Mouse (Mus musculus) kidney, embryonic 15.5 days (tissue): ENCODE results near the gene Flywch1. TPM values are rescaled to one million over a fixed set of nuclear protein-coding genes. Genes with fewer than 3 reads are reported as not detected.

Source experiments
- ATAC-seq: fragments of 200-750 bp; cut with Nextera tagmentation; replicated peaks from 2 replicates; pipeline ENCODE4 v1.8.0; 2017; ENCODE audit warnings: moderate TSS enrichment; ENCODE audit not compliant: low FRiP score
- H3K27ac ChIP-seq: fragments of 300-500 bp; sonication (generic); 2 replicates; pipeline ENCODE4 v1.5.1; 2015; ENCODE audit warnings: mild to moderate bottlenecking, inconsistent platforms
- H3K27me3 ChIP-seq: fragments of 300-500 bp; sonication (generic); 2 replicates; pipeline ENCODE4 v1.6.1; 2015; ENCODE audit warnings: inconsistent platforms
- H3K36me3 ChIP-seq: fragments of 300-500 bp; sonication (generic); 2 replicates; pipeline ENCODE4 v1.6.1; 2015; ENCODE audit warnings: inconsistent platforms
- H3K4me1 ChIP-seq: fragments of 300-500 bp; sonication (generic); 2 replicates; pipeline ENCODE4 v1.6.1; 2015; ENCODE audit warnings: inconsistent platforms
- H3K4me2 ChIP-seq: fragments of 300-500 bp; sonication (generic); 2 replicates; pipeline ENCODE4 v1.6.1; 2015; ENCODE audit warnings: moderate library complexity, mild to moderate bottlenecking, inconsistent platforms
- H3K4me3 ChIP-seq: fragments of 300-500 bp; sonication (generic); replicated peaks from 2 replicates; pipeline ENCODE4 v1.5.1; 2015; ENCODE audit warnings: mild to moderate bottlenecking, inconsistent platforms
- H3K9ac ChIP-seq: fragments of 300-500 bp; sonication (generic); 2 replicates; pipeline ENCODE4 v1.6.1; 2015; ENCODE audit warnings: mild to moderate bottlenecking, inconsistent platforms
- H3K9me3 ChIP-seq: fragments of 300-500 bp; sonication (generic); replicated peaks from 2 replicates; pipeline ENCODE4 v1.6.1; 2016; ENCODE audit warnings: inconsistent platforms
- WGBS: fragments of 180-500 bp; shearing (Covaris S2); methylation state at CpG from one replicate; pipeline ENCODE4 v1.1.7; 2015; ENCODE audit warnings: mixed read lengths; 5-methylcytosine and 5-hydroxymethylcytosine counted together
- polyA plus RNA-seq: library from polyadenylated mRNA; unstranded; fragments of >200 nt; fragmentation: Nextera tagmentation; extraction: Ambion mirVana; gene quantifications from 2 replicates; pipeline ENCODE4 v1.2.1, GENCODE M21; 2015

Gene Flywch1
- polyA plus RNA-seq: 89.5 and 91.0 TPM in 2 replicates

DNA sequence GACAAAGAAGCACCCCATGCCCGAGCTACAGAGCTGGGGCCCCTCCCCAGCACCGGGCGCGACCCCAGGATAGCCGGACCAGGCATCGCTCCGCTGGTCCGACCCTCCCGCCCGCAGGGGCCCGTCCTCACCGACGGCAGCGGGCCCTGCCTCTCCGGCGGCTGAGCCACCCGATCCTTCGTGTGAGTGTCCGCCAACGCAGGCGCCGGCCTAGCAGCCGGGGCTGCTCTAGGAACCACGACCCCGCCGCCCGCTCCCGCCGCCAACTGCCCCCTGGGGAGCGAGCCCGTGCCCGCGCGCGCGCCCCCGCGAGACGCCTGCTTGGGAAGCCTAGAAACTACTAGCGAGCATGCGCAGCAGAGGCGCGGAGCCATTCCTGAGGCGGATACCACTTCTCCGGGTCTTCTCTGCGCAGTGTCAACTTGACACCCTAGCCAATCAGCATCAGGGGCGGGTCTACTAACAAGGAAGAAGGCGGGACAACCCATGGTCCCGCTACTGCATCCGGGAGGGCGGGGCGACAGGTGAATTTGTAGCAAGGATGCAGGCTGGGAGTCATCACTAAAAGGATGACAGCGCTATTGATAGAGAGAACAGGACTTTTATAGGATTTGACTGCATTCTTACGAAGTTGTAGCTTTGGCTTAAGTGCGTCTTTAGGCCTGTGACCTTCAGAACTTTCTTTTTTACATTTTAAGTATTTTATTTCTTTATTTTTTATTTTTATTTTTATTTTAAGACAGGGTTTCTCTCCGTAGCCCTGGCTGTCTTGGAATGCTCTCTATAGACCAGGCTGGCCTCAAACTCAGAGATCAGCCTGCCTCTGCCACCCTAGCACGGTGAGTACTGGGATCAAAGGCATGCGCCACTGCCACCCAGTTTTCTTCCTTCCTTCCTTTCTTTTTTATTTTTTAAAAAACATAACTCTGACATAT, at the start of gene Flywch1:
Flywch1 (minus strand) TSS at position 319 of the 935 bp plus-strand sequence.
- peak; percentile 97 for ATAC-seq
- peak within 1 kb of the TSS; percentile 75 for H3K4me2 ChIP-seq

DNA sequence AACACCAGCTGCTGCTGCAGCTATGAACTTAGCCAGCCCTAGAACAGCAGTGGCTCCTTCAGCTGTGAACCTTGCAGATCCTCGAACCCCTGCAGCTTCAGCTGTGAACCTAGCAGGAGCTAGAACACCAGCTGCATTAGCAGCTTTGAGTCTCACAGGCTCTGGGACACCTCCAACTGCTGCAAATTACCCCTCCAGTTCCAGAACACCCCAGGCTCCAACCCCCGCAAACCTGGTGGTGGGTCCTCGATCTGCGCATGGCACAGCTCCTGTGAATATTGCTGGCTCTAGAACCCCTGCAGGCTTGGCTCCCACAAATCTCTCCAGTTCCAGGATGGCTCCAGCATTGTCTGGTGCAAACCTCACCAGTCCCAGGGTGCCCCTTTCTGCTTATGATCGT, 49.3 kb upstream of the Flywch1 start:
- 91% methylated on average over 5 of the region's 5 CpGs for WGBS
- no peak overlapping the region for H3K4me2 ChIP-seq

More for the DNA sequence above, at the start of gene Flywch1:
- WGBS: 3% methylated on average over 56 of the region's 58 CpGs
- Histone ChIP-seq H3K4me3 (peak within 1 kb of the TSS; percentile 93), H3K9me3 (no peaks in the 10 kb centered on the region), H3K9ac (peak within 1 kb of the TSS; percentile 94), H3K27ac (peak within 1 kb of the TSS; percentile 89), H3K36me3 (peaks cover 11% of the 10 kb centered on the region; the same call in 1 of the 2 replicates), H3K27me3 (no peaks in the 10 kb centered on the region), H3K4me1 (peaks cover 15% of the 10 kb centered on the region)

DNA sequence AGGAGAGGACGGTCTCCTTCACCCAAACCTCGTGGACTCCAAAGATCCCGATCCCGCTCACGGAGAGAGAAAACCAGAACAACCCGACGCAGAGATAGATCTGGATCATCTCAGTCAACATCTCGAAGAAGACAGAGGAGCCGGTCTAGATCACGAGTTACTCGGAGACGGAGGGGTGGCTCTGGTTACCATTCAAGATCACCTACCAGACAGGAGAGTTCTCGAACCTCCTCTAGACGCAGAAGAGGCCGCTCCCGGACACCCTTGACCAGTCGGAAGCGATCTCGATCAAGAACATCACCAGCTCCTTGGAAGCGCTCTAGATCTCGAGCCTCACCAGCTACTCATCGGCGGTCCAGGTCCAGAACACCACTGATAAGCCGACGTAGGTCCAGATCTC, 47.8 kb upstream of the Flywch1 start:
- peaks cover 100% of the 10 kb centered on the region for H3K36me3 ChIP-seq
- WGBS: 97% methylated on average over 25 of the region's 25 CpGs
- H3K4me1 ChIP-seq: peaks cover 4% of the 10 kb centered on the region; the same call in 1 of the 2 replicates
- ATAC-seq: no peak
- H3K9ac ChIP-seq: no peak overlapping the region
- no peaks in the 10 kb centered on the region for H3K27me3 ChIP-seq
- peaks cover 28% of the 10 kb centered on the region for H3K9me3 ChIP-seq
- H3K4me3 ChIP-seq: no peak overlapping the region
- no peak overlapping the region for H3K27ac ChIP-seq
- H3K4me2 ChIP-seq: no peak overlapping the region

More for the DNA sequence above, 49.3 kb upstream of the Flywch1 start:
- H3K9ac ChIP-seq: no peak overlapping the region
- H3K4me1 ChIP-seq: peaks cover 4% of the 10 kb centered on the region; the same call in 1 of the 2 replicates
- H3K36me3 ChIP-seq: peaks cover 100% of the 10 kb centered on the region
- no peaks in the 10 kb centered on the region for H3K27me3 ChIP-seq
- H3K4me3 ChIP-seq: no peak overlapping the region
- H3K27ac ChIP-seq: no peak overlapping the region
- ATAC-seq: no peak
- H3K9me3 ChIP-seq: peaks cover 22% of the 10 kb centered on the region

DNA sequence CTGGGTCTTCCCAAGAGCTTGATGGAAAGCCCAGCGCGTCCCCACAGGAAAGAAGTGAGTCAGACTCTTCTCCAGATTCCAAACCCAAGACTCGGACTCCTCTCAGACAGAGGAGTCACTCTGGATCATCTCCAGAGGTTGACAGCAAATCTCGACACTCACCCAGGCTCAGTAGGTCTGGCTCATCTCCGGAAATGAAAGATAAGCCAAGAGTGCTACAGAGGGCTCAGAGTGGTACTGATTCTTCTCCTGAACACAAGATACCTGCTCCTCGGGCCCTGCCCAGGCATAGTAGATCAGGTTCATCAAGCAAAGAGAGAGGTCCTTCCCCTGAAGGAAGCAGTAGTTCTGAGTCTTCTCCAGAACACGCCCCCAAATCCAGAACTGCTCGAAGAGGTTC, 47.2 kb upstream of the Flywch1 start:
- H3K36me3 ChIP-seq: peaks cover 99% of the 10 kb centered on the region
- H3K27me3 ChIP-seq: no peaks in the 10 kb centered on the region
- peaks cover 4% of the 10 kb centered on the region; the same call in 1 of the 2 replicates for H3K4me1 ChIP-seq
- H3K9ac ChIP-seq: no peak overlapping the region
- no peak overlapping the region for H3K27ac ChIP-seq
- peaks cover 28% of the 10 kb centered on the region for H3K9me3 ChIP-seq
- H3K4me2 ChIP-seq: no peak overlapping the region
- ATAC-seq: no peak
- 97% methylated on average over 8 of the region's 8 CpGs for WGBS
- H3K4me3 ChIP-seq: no peak overlapping the region

DNA sequence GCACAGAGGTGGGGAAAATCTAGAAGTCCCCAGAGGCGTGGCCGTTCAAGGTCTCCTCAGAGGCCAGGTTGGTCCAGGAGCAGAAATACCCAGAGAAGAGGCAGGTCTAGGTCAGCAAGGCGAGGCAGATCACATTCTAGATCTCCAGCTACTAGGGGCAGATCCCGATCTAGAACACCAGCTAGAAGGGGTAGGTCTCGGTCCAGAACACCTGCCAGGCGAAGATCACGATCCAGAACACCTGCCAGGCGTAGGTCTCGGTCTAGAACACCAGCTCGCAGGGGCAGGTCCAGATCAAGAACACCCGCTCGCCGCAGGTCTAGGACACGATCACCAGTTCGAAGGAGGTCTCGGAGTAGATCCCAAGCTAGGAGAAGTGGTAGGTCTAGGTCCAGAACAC, 44.2 kb upstream of the Flywch1 start:
- no peaks in the 10 kb centered on the region for H3K4me1 ChIP-seq
- 98% methylated on average over 16 of the region's 16 CpGs for WGBS
- no peak overlapping the region for H3K9ac ChIP-seq
- peak; percentile 54; the same call in 1 of the 2 replicates for ATAC-seq
- H3K4me3 ChIP-seq: no peak overlapping the region
- H3K36me3 ChIP-seq: peaks cover 97% of the 10 kb centered on the region
- no peaks in the 10 kb centered on the region for H3K27me3 ChIP-seq
- H3K4me2 ChIP-seq: no peak overlapping the region
- H3K27ac ChIP-seq: no peak overlapping the region
- peaks cover 28% of the 10 kb centered on the region for H3K9me3 ChIP-seq

DNA sequence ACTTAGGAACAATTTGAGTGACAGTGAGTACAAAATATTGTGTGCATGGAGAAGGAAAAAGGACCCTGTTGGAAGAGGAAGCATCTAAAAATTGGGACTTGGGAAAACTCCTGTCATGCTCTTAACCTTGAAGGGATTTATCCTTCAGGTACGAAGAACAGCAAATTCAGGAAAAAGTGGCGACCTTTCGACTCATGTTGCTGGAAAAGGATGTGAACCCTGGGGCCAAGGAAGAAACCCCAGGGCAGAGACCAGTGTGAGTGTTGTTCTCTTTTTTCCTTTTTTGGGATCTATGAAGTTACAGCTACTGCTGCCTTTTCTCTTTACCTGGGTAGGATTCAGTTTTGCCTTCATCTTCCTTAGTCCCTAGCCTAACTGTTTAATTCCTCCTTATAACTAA, 36.5 kb upstream of the Flywch1 start:
- Histone ChIP-seq H3K4me2 (no peak overlapping the region), H3K9me3 (no peaks in the 10 kb centered on the region), H3K36me3 (peaks cover 63% of the 10 kb centered on the region), H3K27ac (no peak overlapping the region), H3K4me1 (peaks cover 34% of the 10 kb centered on the region), H3K4me3 (no peak overlapping the region), H3K27me3 (no peaks in the 10 kb centered on the region), H3K9ac (no peak overlapping the region)
- 89% methylated on average over 3 of the region's 3 CpGs for WGBS
- no peak for ATAC-seq

DNA sequence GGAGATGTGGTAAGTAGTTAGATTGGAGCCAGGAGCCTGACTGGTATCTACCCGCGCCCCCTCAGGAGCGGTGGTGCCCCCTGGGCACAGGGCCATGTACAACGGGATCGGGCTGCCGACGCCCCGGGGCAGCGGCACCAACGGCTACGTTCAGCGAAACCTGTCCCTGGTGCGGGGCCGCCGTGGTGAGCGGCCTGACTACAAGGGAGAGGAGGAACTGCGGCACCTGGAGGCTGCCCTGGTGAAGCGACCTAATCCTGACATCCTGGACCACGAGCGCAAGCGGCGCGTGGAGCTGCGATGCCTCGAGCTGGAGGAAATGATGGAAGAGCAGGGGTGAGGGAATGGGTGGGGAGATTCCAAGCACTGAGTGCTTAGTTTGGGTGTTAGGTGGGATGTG, 35.5 kb upstream of the Flywch1 start:
- Histone ChIP-seq H3K9me3 (no peaks in the 10 kb centered on the region), H3K27me3 (no peaks in the 10 kb centered on the region), H3K9ac (peak overlapping the region; percentile 26; the same call in 1 of the 2 replicates), H3K36me3 (peaks cover 52% of the 10 kb centered on the region), H3K4me3 (peak overlapping the region; percentile 32), H3K4me1 (peaks cover 39% of the 10 kb centered on the region), H3K27ac (peak overlapping the region; percentile 56), H3K4me2 (peak overlapping the region; percentile 77)
- no peak for ATAC-seq
- 59% methylated on average over 25 of the region's 25 CpGs for WGBS

DNA sequence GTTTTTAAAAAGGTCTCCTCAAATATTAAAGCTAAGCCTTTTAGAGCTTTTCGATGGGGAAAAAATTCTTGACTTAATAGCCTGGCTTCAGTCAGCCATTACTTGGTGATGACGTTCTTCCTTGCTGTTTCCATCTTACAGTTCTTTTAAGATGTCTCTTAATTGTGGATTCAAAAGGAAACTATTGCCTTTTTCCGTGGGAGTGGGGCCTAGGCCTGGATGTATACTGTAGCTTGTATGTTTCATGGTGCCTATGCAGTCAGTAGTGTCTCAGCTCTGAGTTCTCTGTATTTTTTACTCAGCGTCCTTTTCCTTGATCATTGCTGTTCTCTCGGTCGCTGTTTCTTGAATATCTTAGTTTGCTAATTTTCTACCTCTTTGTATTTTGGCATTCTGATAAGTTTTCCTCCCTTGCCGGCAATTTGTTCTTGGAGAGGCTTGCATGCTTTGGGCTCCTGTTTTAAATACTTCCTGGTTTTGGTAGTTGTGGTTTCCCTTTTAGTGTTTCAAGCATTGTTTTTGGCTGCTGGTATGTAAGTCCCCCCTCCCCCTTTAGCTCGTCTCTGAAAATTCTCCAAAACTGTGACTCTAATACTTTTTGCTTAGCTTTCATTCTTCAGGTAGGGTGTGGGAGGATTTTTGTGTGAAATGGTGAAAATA, 33.2 kb upstream of the Flywch1 start:
- Histone ChIP-seq H3K9me3 (no peaks in the 10 kb centered on the region), H3K9ac (peak overlapping the region; percentile 97), H3K27me3 (no peaks in the 10 kb centered on the region), H3K4me1 (peaks cover 39% of the 10 kb centered on the region), H3K36me3 (peaks cover 29% of the 10 kb centered on the region), H3K27ac (peak overlapping the region; percentile 95), H3K4me3 (peak overlapping the region; percentile 99), H3K4me2 (peak overlapping the region; percentile 77)
- WGBS: 2% methylated on average over 8 of the region's 8 CpGs
- ATAC-seq: no peak

DNA sequence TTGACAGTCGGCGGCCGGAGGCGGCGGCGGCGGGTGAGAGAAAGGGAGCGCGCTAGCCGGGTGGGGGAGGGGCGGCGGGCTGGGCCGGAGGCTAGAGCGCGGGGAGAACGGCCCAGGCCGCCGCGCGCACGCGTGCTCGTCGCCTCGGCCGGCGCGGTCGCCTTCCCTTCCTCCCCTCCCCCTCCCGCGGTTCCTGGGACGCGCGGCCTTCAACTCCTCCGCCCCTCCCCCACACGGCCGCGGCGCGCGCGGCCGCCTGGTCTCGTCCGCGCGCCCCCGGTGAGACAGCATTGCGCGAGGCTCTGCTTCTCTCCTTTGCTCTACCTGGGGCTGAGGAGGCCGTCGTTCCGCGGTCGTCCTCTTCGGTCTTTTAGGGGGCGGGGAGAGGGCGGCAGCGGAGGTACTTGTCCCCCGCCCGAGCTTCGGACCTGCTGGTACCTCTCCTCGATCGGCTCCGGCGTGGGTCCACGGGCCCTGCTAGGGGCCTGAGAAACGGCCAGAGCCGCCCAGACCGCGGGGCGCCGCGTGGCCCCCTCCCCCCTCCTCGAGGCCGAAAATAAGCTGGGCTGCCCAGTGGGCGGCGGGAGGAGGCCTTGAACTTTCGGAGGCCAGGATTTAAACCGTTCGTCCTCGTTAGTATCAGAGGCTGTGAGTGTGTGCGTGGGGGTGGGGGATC, 32.1 kb upstream of the Flywch1 start:
- peaks cover 19% of the 10 kb centered on the region for H3K36me3 ChIP-seq
- ATAC-seq: peak; percentile 71
- no peaks in the 10 kb centered on the region for H3K27me3 ChIP-seq
- H3K27ac ChIP-seq: peak overlapping the region; percentile 95
- whole genome bisulfite sequencing: under 1% methylated on average over 39 of the region's 83 CpGs
- peak overlapping the region; percentile 97 for H3K9ac ChIP-seq
- H3K9me3 ChIP-seq: no peaks in the 10 kb centered on the region
- peak overlapping the region; percentile 77 for H3K4me2 ChIP-seq
- peak overlapping the region; percentile 99 for H3K4me3 ChIP-seq
- H3K4me1 ChIP-seq: peaks cover 39% of the 10 kb centered on the region

DNA sequence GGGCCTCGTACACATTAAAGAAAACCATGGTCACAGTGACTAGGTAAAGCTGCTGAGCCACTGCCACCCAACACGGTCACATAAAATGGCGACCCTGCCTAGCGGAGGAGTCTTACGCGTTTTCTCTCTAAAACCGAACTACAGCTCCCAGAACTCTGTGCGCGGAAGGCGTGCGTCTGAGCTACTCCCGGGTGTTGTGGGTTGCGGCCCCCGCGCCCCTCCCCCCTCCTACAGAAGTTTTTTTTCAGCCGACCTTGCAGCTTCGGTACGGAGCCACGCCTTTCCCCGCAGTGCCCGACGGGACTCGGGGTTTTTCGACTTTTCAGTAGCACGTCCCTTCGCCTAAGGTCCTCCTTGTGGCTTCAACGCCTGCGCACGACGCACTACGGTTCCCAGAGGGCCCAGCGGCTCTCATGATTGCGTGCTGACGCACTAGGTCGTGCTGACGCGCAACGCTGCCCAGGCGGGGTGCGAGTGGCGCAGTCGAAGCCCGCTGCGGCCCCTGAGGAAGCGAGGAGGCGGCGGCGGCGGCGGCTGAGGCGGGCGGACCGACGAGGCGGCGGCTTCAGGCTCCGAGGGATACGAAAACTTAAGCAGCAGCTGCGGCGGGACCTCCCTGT, 31.5 kb upstream of the Flywch1 start:
- Histone ChIP-seq H3K4me1 (peaks cover 39% of the 10 kb centered on the region), H3K9ac (peak overlapping the region; percentile 97), H3K4me2 (peak overlapping the region; percentile 77), H3K9me3 (no peaks in the 10 kb centered on the region), H3K27me3 (no peaks in the 10 kb centered on the region), H3K4me3 (peak overlapping the region; percentile 99), H3K27ac (peak overlapping the region; percentile 95), H3K36me3 (peaks cover 12% of the 10 kb centered on the region)
- WGBS: under 1% methylated on average over 58 of the region's 60 CpGs
- peak; percentile 98 for ATAC-seq

DNA sequence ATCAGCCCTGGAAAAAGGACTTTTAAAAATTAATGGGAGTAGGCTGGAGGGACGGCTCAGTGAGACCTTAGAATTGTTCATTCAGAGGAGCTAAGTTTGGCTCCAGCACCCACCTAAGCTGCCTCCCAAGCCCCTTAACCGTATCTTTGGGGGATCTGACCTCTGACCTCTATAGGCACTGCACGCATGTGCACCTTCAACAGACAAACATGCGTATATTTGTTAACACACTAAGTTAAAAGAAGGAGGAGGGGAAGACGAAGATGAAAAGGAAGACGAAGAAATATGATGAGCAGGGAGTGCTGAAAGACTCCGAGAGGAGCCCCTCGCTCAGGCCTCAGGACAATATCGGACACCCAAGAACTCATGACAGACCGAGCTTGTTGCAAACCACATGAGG, 30.2 kb upstream of the Flywch1 start:
- Histone ChIP-seq H3K9me3 (no peaks in the 10 kb centered on the region), H3K27ac (no peak overlapping the region), H3K9ac (no peak overlapping the region), H3K4me3 (no peak overlapping the region), H3K4me1 (peaks cover 27% of the 10 kb centered on the region), H3K36me3 (no peaks in the 10 kb centered on the region; the same call in 1 of the 2 replicates), H3K27me3 (no peaks in the 10 kb centered on the region), H3K4me2 (no peak overlapping the region)
- WGBS: 91% methylated on average over 10 of the region's 10 CpGs
- no peak for ATAC-seq
